Mouse (Mus musculus) spleen, adult 2 months (tissue): ENCODE measurements around the gene Rcsd1. TPM values are rescaled to one million over a fixed set of nuclear protein-coding genes. Genes with fewer than 3 reads are reported as not detected.

Experiments
- DNase-seq, 2 experiments: peaks; one replicate each; pipeline versions ENCODE4 v3.0.0 to v3.0.0-alpha.2; 2012 to 2021; ENCODE audit warnings: low spot score in 2 of 2, low read depth in 1 of 2
- H3K27ac ChIP-seq: fragments of 200-500 bp; 2 replicates; pipeline ENCODE4 v1.5.1; 2012; ENCODE audit warnings: low read length, inconsistent platforms; ENCODE audit not compliant: insufficient read depth
- H3K27me3 ChIP-seq: fragments of 200-500 bp; 2 replicates; pipeline ENCODE4 v1.6.1; 2012; ENCODE audit warnings: mild to moderate bottlenecking, moderate library complexity, low read length, inconsistent platforms; ENCODE audit not compliant: control insufficient read depth, insufficient read depth
- H3K36me3 ChIP-seq: fragments of 200-500 bp; 2 replicates; pipeline ENCODE4 v1.6.1; 2012; ENCODE audit warnings: mild to moderate bottlenecking, low read length, inconsistent platforms; ENCODE audit not compliant: control insufficient read depth, insufficient read depth
- H3K4me1 ChIP-seq: fragments of 200-500 bp; 2 replicates; pipeline ENCODE4 v1.6.1; 2011; ENCODE audit warnings: inconsistent platforms; ENCODE audit not compliant: control insufficient read depth, insufficient read depth, insufficient read length
- H3K4me3 ChIP-seq: fragments of 200-500 bp; 2 replicates; pipeline ENCODE4 v1.5.1; 2011; ENCODE audit warnings: mild to moderate bottlenecking, inconsistent platforms; ENCODE audit not compliant: insufficient read depth, insufficient read length; ENCODE audit errors: extremely low read depth
- CTCF ChIP-seq: fragments of 200-500 bp; IDR thresholded peaks from 2 replicates; pipeline ENCODE4 v1.5.1; 2011; ENCODE audit warnings: mild to moderate bottlenecking, inconsistent platforms; ENCODE audit not compliant: insufficient read depth, insufficient read length, insufficient replicate concordance; ENCODE audit errors: extremely low read depth
- POLR2A ChIP-seq: fragments of 200-500 bp; IDR thresholded peaks from 2 replicates; pipeline ENCODE4 v1.6.1; 2011; ENCODE audit warnings: low read depth, low read length, inconsistent platforms
- WGBS: fragments of 180-500 bp; shearing (Covaris S2); methylation state at CpG from one replicate; pipeline ENCODE4 v1.1.7; 2018; 5-methylcytosine and 5-hydroxymethylcytosine counted together
- polyA plus RNA-seq: library from polyadenylated mRNA; depleted of rRNA; stranded (reverse); fragments of >200 nt; gene quantifications from 2 replicates; pipeline ENCODE4 v1.2.3, GENCODE M21; 2012; rRNA removed

Rcsd1 gene
- 68.3 and 73.9 TPM in 2 replicates for polyA plus RNA-seq

GRCm38 (mm10) chr1:165709629-165710256, at the start of gene Rcsd1:
Gene Rcsd1, minus strand, starts transcription at chr1:165709757.
- 0 out of 2 replicates have a peak, but pooled peaks cover 2% of the 10 kb centered on the region for H3K36me3 ChIP-seq
- no peaks in the 10 kb centered on the region for H3K27me3 ChIP-seq
- H3K4me3 ChIP-seq, result peak within 1 kb of the TSS; percentile 94
- H3K27ac ChIP-seq, result peak within 1 kb of the TSS; percentile 98
- peaks cover 23% of the 10 kb centered on the region; the same call in 1 of the 2 replicates for H3K4me1 ChIP-seq
- WGBS, result 13% methylated on average over 5 of the region's 5 CpGs
- 0 out of 2 replicates have a peak, but pooled peaks have one; percentile 6 for TF ChIP-seq POLR2A
- TF ChIP-seq CTCF, result no peak
- DNase-seq, result peak; percentile 55 to 74

- H3K27me3 ChIP-seq, result no peaks in the 10 kb centered on the region
- no peaks in the 10 kb centered on the region for H3K36me3 ChIP-seq
- no peak overlapping the region for H3K4me3 ChIP-seq
- no peak overlapping the region for H3K27ac ChIP-seq
- peaks cover 3% of the 10 kb centered on the region; the same call in 1 of the 2 replicates for H3K4me1 ChIP-seq
- DNase-seq, result no peak
- 65% methylated on average over 4 of the region's 4 CpGs for WGBS
- TF ChIP-seq POLR2A, result no peak
Observed at GRCm38 (mm10) chr1:165755194-165755593, 45.6 kb upstream of the Rcsd1 start.

- H3K4me1 ChIP-seq, result peaks cover 3% of the 10 kb centered on the region; the same call in 1 of the 2 replicates
- no peaks in the 10 kb centered on the region for H3K27me3 ChIP-seq
- no peaks in the 10 kb centered on the region for H3K36me3 ChIP-seq
- 88% methylated on average over 6 of the region's 6 CpGs for WGBS
- DNase-seq, result no peak
- H3K4me3 ChIP-seq, result no peak overlapping the region
- no peak for TF ChIP-seq CTCF
- TF ChIP-seq POLR2A, result no peak
- H3K27ac ChIP-seq, result no peak overlapping the region
Observed at GRCm38 (mm10) chr1:165754205-165754604, 44.6 kb upstream of the Rcsd1 start.

GRCm38 (mm10) chr1:165751838-165752237, 42.3 kb upstream of the Rcsd1 start:
- H3K4me3 ChIP-seq, result no peak overlapping the region
- WGBS, result 88% methylated on average over 5 of the region's 5 CpGs
- no peak for DNase-seq
- no peaks in the 10 kb centered on the region for H3K27me3 ChIP-seq
- no peaks in the 10 kb centered on the region for H3K36me3 ChIP-seq
- no peak overlapping the region for H3K27ac ChIP-seq
- no peak for TF ChIP-seq POLR2A
- no peak for TF ChIP-seq CTCF
- peaks cover 3% of the 10 kb centered on the region; the same call in 1 of the 2 replicates for H3K4me1 ChIP-seq

DNA sequence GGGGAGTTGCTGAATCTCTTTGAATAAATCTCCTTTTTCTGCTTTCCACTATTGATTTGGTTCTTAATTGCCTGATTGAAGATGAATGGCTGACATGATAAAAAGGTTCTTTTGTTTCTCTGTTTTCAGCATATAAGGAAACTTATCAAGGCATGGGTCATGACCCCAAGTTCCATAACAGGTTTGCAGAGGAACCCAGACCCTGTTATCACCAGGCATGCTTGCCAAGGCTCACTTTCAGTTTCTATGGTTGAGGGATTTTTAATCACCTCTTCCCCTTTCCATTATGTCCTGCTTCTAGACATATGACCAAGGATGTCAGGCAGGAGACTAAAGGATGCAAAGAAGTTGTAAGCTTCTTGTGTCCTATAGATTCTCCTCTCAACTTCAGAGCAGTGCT, 41.6 kb upstream of the Rcsd1 start:
- no peak overlapping the region for H3K27ac ChIP-seq
- H3K4me1 ChIP-seq, result peaks cover 3% of the 10 kb centered on the region; the same call in 1 of the 2 replicates
- H3K36me3 ChIP-seq, result no peaks in the 10 kb centered on the region
- DNase-seq, result no peak
- no peaks in the 10 kb centered on the region for H3K27me3 ChIP-seq
- H3K4me3 ChIP-seq, result no peak overlapping the region
- no peak for TF ChIP-seq POLR2A
- no peak for TF ChIP-seq CTCF

- H3K27ac ChIP-seq, result no peak overlapping the region
- no peak for DNase-seq
- peaks cover 3% of the 10 kb centered on the region; the same call in 1 of the 2 replicates for H3K4me1 ChIP-seq
- no peaks in the 10 kb centered on the region for H3K36me3 ChIP-seq
- H3K4me3 ChIP-seq, result no peak overlapping the region
- no peaks in the 10 kb centered on the region for H3K27me3 ChIP-seq
- WGBS, result 66% methylated on average over 11 of the region's 11 CpGs
- TF ChIP-seq POLR2A, result no peak
- TF ChIP-seq CTCF, result no peak
Observed at GRCm38 (mm10) chr1:165748053-165748452, 38.5 kb upstream of the Rcsd1 start.

- no peak for DNase-seq
- no peaks in the 10 kb centered on the region for H3K27me3 ChIP-seq
- no peaks in the 10 kb centered on the region for H3K36me3 ChIP-seq
- H3K27ac ChIP-seq, result no peak overlapping the region
- TF ChIP-seq POLR2A, result no peak
- no peak for TF ChIP-seq CTCF
- WGBS, result 90% methylated on average over 8 of the region's 8 CpGs
- H3K4me3 ChIP-seq, result no peak overlapping the region
- H3K4me1 ChIP-seq, result no peaks in the 10 kb centered on the region
Observed at GRCm38 (mm10) chr1:165741989-165742388, 32.4 kb upstream of the Rcsd1 start.
